In genomic region chr1:52726371-52727055, GRCm38 (mm10) we compare ENCODE assay signal across 8 mouse cellular contexts. TPM values are rescaled to one million over a fixed set of nuclear protein-coding genes. Genes with fewer than 3 reads are reported as not detected.
DNase-seq lines count a peak whose midpoint lies in the region; ATAC-seq and TF ChIP-seq lines count a peak whose summit lies in the region.

No protein-coding gene starts in this region.

- peak; percentile 69 for ATAC-seq in CD4-positive, CD25-positive, alpha-beta regulatory T cell, adult 4 months
- ATAC-seq in forebrain, embryonic 13.5 days = peak; percentile 86
- ATAC-seq in heart, embryonic 16.5 days (replicated peaks; ENCODE audit: extremely low read depth, insufficient read depth, low FRiP score) = peak; percentile 56
- peak; percentile 33; the same call in 1 of the 2 replicates for ATAC-seq in liver, embryonic 14.5 days (ENCODE audit: insufficient read depth)
- peak; percentile 33 for ATAC-seq in stomach, embryonic 14.5 days (ENCODE audit: insufficient number of reproducible peaks, insufficient read depth, low FRiP score, low read depth)

- peak overlapping the region; percentile 91 for H3K27ac ChIP-seq in forebrain, embryonic 13.5 days
- H3K27ac ChIP-seq in heart, embryonic 16.5 days (ENCODE audit: low read length) = peak overlapping the region; percentile 6; the same call in 1 of the 2 replicates
- no peak overlapping the region for H3K27ac ChIP-seq in liver, embryonic 14.5 days
- H3K27ac ChIP-seq in stomach, embryonic 14.5 days (ENCODE audit: low read length) = peak overlapping the region; percentile 52

- under 1% methylated on average over 53 of the region's 56 CpGs for WGBS in forebrain, embryonic 13.5 days
- under 1% methylated on average over 54 of the region's 56 CpGs for WGBS in heart, embryonic 16.5 days
- WGBS in liver, embryonic 14.5 days (ENCODE audit: insufficient replicate concordance) = under 1% methylated on average over 54 of the region's 56 CpGs
- WGBS in stomach, embryonic 14.5 days = under 1% methylated on average over 56 of the region's 56 CpGs

- peak overlapping the region; percentile 93 for H3K9ac ChIP-seq in forebrain, embryonic 13.5 days
- H3K9ac ChIP-seq in heart, embryonic 16.5 days (ENCODE audit: low read length) = peak overlapping the region; percentile 84
- peak overlapping the region; percentile 13 for H3K9ac ChIP-seq in liver, embryonic 14.5 days (replicated peaks)
- peak overlapping the region; percentile 47 for H3K9ac ChIP-seq in stomach, embryonic 14.5 days (replicated peaks; ENCODE audit: low read depth, low read length)

- H3K36me3 ChIP-seq in forebrain, embryonic 13.5 days (ENCODE audit: poor library complexity, severe bottlenecking) = no peaks in the 10 kb centered on the region
- no peaks in the 10 kb centered on the region for H3K36me3 ChIP-seq in heart, embryonic 16.5 days (ENCODE audit: control insufficient read depth, insufficient read depth)
- no peaks in the 10 kb centered on the region for H3K36me3 ChIP-seq in liver, embryonic 14.5 days (replicated peaks; ENCODE audit: control insufficient read depth, insufficient read depth, low read depth)
- no peaks in the 10 kb centered on the region for H3K36me3 ChIP-seq in stomach, embryonic 14.5 days (ENCODE audit: control insufficient read depth, insufficient read depth, low read length)

- no peaks in the 10 kb centered on the region for H3K27me3 ChIP-seq in forebrain, embryonic 13.5 days
- H3K27me3 ChIP-seq in heart, embryonic 16.5 days (ENCODE audit: control insufficient read depth, insufficient read depth, low read length) = no peaks in the 10 kb centered on the region
- peaks cover 15% of the 10 kb centered on the region for H3K27me3 ChIP-seq in liver, embryonic 14.5 days (ENCODE audit: control insufficient read depth, insufficient read depth, low read length)
- no peaks in the 10 kb centered on the region for H3K27me3 ChIP-seq in stomach, embryonic 14.5 days (ENCODE audit: control insufficient read depth, insufficient read depth, low read length)

- H3K4me1 ChIP-seq in forebrain, embryonic 13.5 days = peaks cover 5% of the 10 kb centered on the region; the same call in 1 of the 2 replicates
- H3K4me1 ChIP-seq in heart, embryonic 16.5 days (ENCODE audit: control insufficient read depth, insufficient read depth, low read length) = peaks cover 8% of the 10 kb centered on the region
- H3K4me1 ChIP-seq in liver, embryonic 14.5 days (replicated peaks; ENCODE audit: control insufficient read depth in 2 of 2, insufficient read depth in 2 of 2, low read length in 1 of 2) = 0 out of 4 replicates have a peak, but pooled peaks cover 0 to 1% of the 10 kb centered on the region in 2 experiments
- 0 out of 2 replicates have a peak, but pooled peaks cover 3% of the 10 kb centered on the region for H3K4me1 ChIP-seq in stomach, embryonic 14.5 days (ENCODE audit: control insufficient read depth, insufficient read depth, low read length)

- peak; percentile 84 for DNase-seq in brain, embryonic 14.5 days (ENCODE audit: low read depth)
- peak; percentile 65 for DNase-seq in kidney, postnatal 10 days
- DNase-seq in liver, embryonic 14.5 days (ENCODE audit: low read depth in 3 of 3, low spot score in 3 of 3) = no peak
- peak; percentile 3 to 36 for DNase-seq in natural killer cell, adult 2 months (ENCODE audit: low spot score in 2 of 2)

- H3K4me2 ChIP-seq in forebrain, embryonic 13.5 days = peak overlapping the region; percentile 85
- H3K4me2 ChIP-seq in heart, embryonic 16.5 days (ENCODE audit: low read depth, low read length) = peak overlapping the region; percentile 93
- peak overlapping the region; percentile 73 for H3K4me2 ChIP-seq in liver, embryonic 14.5 days (ENCODE audit: low read depth)
- peak overlapping the region; percentile 93 for H3K4me2 ChIP-seq in stomach, embryonic 14.5 days (replicated peaks; ENCODE audit: low read depth, low read length)

- TF ChIP-seq POLR2A in brain, embryonic 14.5 days (IDR thresholded peaks at IDR 0.05; ENCODE audit: borderline replicate concordance, extremely low read depth, insufficient read depth, insufficient read length, poor library complexity, severe bottlenecking) = peak; percentile 49; the same call in 1 of the 2 replicates

- H3K9me3 ChIP-seq in forebrain, embryonic 13.5 days (replicated peaks) = no peaks in the 10 kb centered on the region
- no peaks in the 10 kb centered on the region for H3K9me3 ChIP-seq in heart, embryonic 16.5 days (replicated peaks; ENCODE audit: control insufficient read depth, low read length)
- H3K9me3 ChIP-seq in liver, embryonic 14.5 days (ENCODE audit: control insufficient read depth, low read length) = no peaks in the 10 kb centered on the region
- no peaks in the 10 kb centered on the region for H3K9me3 ChIP-seq in stomach, embryonic 14.5 days (ENCODE audit: control insufficient read depth, low read depth, low read length)

- no peak for TF ChIP-seq CTCF in brain, embryonic 14.5 days (IDR thresholded peaks at IDR 0.05; ENCODE audit: borderline replicate concordance, extremely low read depth, insufficient read depth, insufficient read length)
- no peak for TF ChIP-seq CTCF in liver, embryonic 14.5 days (IDR thresholded peaks at IDR 0.05; ENCODE audit: low read depth)

- H3K4me3 ChIP-seq in forebrain, embryonic 13.5 days = peak overlapping the region; percentile 87
- H3K4me3 ChIP-seq in heart, embryonic 16.5 days (ENCODE audit: low read length) = peak overlapping the region; percentile 91
- peak overlapping the region; percentile 34 to 59 for H3K4me3 ChIP-seq in liver, embryonic 14.5 days (ENCODE audit: insufficient read depth in 1 of 2, low read depth in 2 of 2, low read length in 2 of 2)
- peak overlapping the region; percentile 78 for H3K4me3 ChIP-seq in stomach, embryonic 14.5 days (ENCODE audit: low read depth, low read length)

- TF ChIP-seq EP300 in liver, embryonic 14.5 days (IDR thresholded peaks at IDR 0.05; ENCODE audit: low read depth) = no peak

RNA-seq across cellular contexts. Expression of gene Mfsd6, which starts 0.7 kb away (rescaled TPM):
- 1 to 10 TPM; 4.5 to 5.2 TPM for polyA plus RNA-seq in CD4-positive, CD25-positive, alpha-beta regulatory T cell, adult 4 months (2017; shearing (Covaris generic))
- polyA plus RNA-seq in brain, embryonic 14.5 days (2012; rRNA removed) = 14.3 and 21.8 TPM in 2 replicates
- polyA plus RNA-seq in forebrain, embryonic 13.5 days (2015; fragmentation: Nextera tagmentation; extraction: Ambion mirVana) = 4.0 TPM in 2 replicates
- 3.1 TPM in 2 replicates for polyA plus RNA-seq in heart, embryonic 16.5 days (2015; fragmentation: Nextera tagmentation; extraction: Ambion mirVana)
- polyA plus RNA-seq in liver, embryonic 14.5 days (2012; rRNA removed) = 0.31 and 0.47 TPM in 2 replicates
- polyA plus RNA-seq in liver, embryonic 14.5 days (2014; fragmentation: Nextera tagmentation; extraction: Ambion mirVana) = 0.34 and 0.52 TPM in 2 replicates
- polyA plus RNA-seq in stomach, embryonic 14.5 days (2014; fragmentation: Nextera tagmentation; extraction: Ambion mirVana) = 6.4 and 6.6 TPM in 2 replicates

Comparison
In these comparisons a context has a peak if more than half of its experiments do, and no peak if none do; other contexts are left out.
1. ATAC-seq: peak in every context shown above with its lines; median percentile 86 in forebrain, embryonic 13.5 days; 69 in CD4-positive, CD25-positive, alpha-beta regulatory T cell, adult 4 months; 56 in heart, embryonic 16.5 days; 33 in liver, embryonic 14.5 days; 33 in stomach, embryonic 14.5 days.
2. DNase-seq: peak in brain, embryonic 14.5 days (single experiment), kidney, postnatal 10 days (single experiment) and natural killer cell, adult 2 months (2 of 2); none in liver, embryonic 14.5 days (0 of 3).
3. H3K9ac ChIP-seq: peak in every context shown above with its lines; median percentile 93 in forebrain, embryonic 13.5 days; 84 in heart, embryonic 16.5 days; 47 in stomach, embryonic 14.5 days; 13 in liver, embryonic 14.5 days.
4. Peak in every context shown above with its lines, with median percentiles within 50 percentile points of each other: H3K4me2 ChIP-seq and H3K4me3 ChIP-seq.